Mouse (Mus musculus) liver, embryonic 14.5 days (tissue): Measurements from ENCODE around the gene Cx3cr1. TPM values are rescaled to one million over a fixed set of nuclear protein-coding genes. Genes with fewer than 3 reads are reported as not detected.

Source experiments
- ATAC-seq: fragments of 200-750 bp; cut with Nextera tagmentation; 2 replicates; pipeline ENCODE4 v1.8.0; 2017; ENCODE audit warnings: moderate number of reproducible peaks, mild to moderate bottlenecking, moderate library complexity; ENCODE audit not compliant: insufficient read depth
- DNase-seq, 3 experiments: peaks; one replicate each; pipeline ENCODE4 v3.0.0-alpha.2; 2012 to 2013; ENCODE audit warnings: low read depth in 3 of 3, low spot score in 3 of 3
- H3K27ac ChIP-seq: fragments of 300-500 bp; sonication (generic); 2 replicates; pipeline ENCODE4 v1.5.1; 2014; ENCODE audit warnings: moderate library complexity, mild to moderate bottlenecking, control low read depth, inconsistent platforms
- H3K27me3 ChIP-seq: fragments of 300-500 bp; sonication (generic); 2 replicates; pipeline ENCODE4 v1.6.1; 2014; ENCODE audit warnings: mild to moderate bottlenecking, low read length, moderate library complexity; ENCODE audit not compliant: control insufficient read depth, insufficient read depth
- H3K36me3 ChIP-seq: fragments of 300-500 bp; sonication (generic); replicated peaks from 2 replicates; pipeline ENCODE4 v1.6.1; 2014; ENCODE audit warnings: low read depth; ENCODE audit not compliant: control insufficient read depth, insufficient read depth
- H3K4me1 ChIP-seq, 2 experiments: fragments of 200-500 bp in 1 of 2; fragments of 300-500 bp in 1 of 2; sonication (generic) in 1 of 2; replicated peaks; 2 replicates each; pipeline ENCODE4 v1.6.1; 2012 to 2014; ENCODE audit warnings: antibody characterized with exemption in 1 of 2, inconsistent platforms in 1 of 2, low read length in 1 of 2; ENCODE audit not compliant: control insufficient read depth in 2 of 2, insufficient read depth in 2 of 2
- H3K4me2 ChIP-seq: fragments of 300-500 bp; sonication (generic); 2 replicates; pipeline ENCODE4 v1.6.1; 2014; ENCODE audit warnings: low read depth, mild to moderate bottlenecking, control low read depth, moderate library complexity
- H3K4me3 ChIP-seq, 2 experiments: fragments of 200-500 bp in 1 of 2; fragments of 300-500 bp in 1 of 2; sonication (generic) in 1 of 2; 2 replicates each; pipeline ENCODE4 v1.5.1; 2012 to 2014; ENCODE audit warnings: low read depth in 2 of 2, low read length in 2 of 2, mild to moderate bottlenecking in 2 of 2, control low read depth in 1 of 2, inconsistent platforms in 1 of 2, moderate library complexity in 1 of 2; ENCODE audit not compliant: insufficient read depth in 1 of 2
- H3K9ac ChIP-seq: fragments of 300-500 bp; sonication (generic); replicated peaks from 2 replicates; pipeline ENCODE4 v1.6.1; 2014; ENCODE audit warnings: mild to moderate bottlenecking, control low read depth, moderate library complexity
- H3K9me3 ChIP-seq: fragments of 300-500 bp; sonication (generic); 2 replicates; pipeline ENCODE4 v1.6.1; 2016; ENCODE audit warnings: low read length, mixed read lengths; ENCODE audit not compliant: control insufficient read depth
- CTCF ChIP-seq: IDR thresholded peaks from 2 replicates; pipeline ENCODE4 v1.5.1; 2016; ENCODE audit warnings: antibody characterized with exemption, low read depth, control low read depth
- EP300 ChIP-seq: IDR thresholded peaks from 2 replicates; pipeline ENCODE4 v1.6.1; 2016; ENCODE audit warnings: antibody characterized with exemption, low read depth
- WGBS: fragments of 180-500 bp; shearing (Covaris S2); extraction: QIAGEN DNeasy Blood & Tissue Kit; methylation state at CpG from one replicate; pipeline ENCODE4 v1.1.7; 2014; ENCODE audit not compliant: insufficient replicate concordance; 5-methylcytosine and 5-hydroxymethylcytosine counted together
- polyA plus RNA-seq, 2 experiments: library from polyadenylated mRNA; depleted of rRNA in 1 of 2; stranded (reverse) in 1 of 2; unstranded in 1 of 2; fragments of >200 nt; fragmentation: Nextera tagmentation in 1 of 2; extraction: Ambion mirVana in 1 of 2; gene quantifications; 2 replicates each; pipeline versions ENCODE4 v1.2.1 to v1.2.3; 2012 to 2014

Gene Cx3cr1
- polyA plus RNA-seq, 2 experiments, result 0.69 to 1.4 TPM

DNA sequence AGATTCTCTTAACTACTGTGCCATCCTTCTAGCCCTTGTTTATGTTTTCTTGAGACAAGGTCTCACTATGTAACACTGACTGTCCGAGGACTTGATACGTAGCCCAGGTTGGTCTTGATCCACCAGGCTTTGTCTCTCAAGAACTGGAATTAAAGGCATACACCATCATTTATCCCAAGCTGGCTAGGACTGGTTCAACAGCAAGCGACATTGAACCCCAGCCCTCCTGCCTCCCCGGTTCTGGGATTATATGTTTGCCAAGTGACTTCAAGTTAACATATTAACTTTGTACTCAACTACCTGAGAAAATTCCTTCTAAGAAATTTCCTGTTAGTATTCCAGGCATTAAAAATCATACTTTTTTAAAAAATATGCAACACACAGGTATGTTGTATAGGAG is 94.4 kb downstream of the Cx3cr1 start:
- H3K9me3 ChIP-seq, result no peaks in the 10 kb centered on the region
- peaks cover 0 to 18% of the 10 kb centered on the region in 2 experiments; a peak in 3 of 4 replicates for H3K4me1 ChIP-seq
- no peak overlapping the region for H3K27ac ChIP-seq
- no peak overlapping the region for H3K4me3 ChIP-seq
- ATAC-seq (no peak), DNase-seq (no peak)
- H3K4me2 ChIP-seq, result no peak overlapping the region
- no peak for TF ChIP-seq EP300
- TF ChIP-seq CTCF, result no peak
- no peaks in the 10 kb centered on the region for H3K27me3 ChIP-seq
- no peak overlapping the region for H3K9ac ChIP-seq
- H3K36me3 ChIP-seq, result no peaks in the 10 kb centered on the region
- 76% methylated on average over 4 of the region's 4 CpGs for WGBS

DNA sequence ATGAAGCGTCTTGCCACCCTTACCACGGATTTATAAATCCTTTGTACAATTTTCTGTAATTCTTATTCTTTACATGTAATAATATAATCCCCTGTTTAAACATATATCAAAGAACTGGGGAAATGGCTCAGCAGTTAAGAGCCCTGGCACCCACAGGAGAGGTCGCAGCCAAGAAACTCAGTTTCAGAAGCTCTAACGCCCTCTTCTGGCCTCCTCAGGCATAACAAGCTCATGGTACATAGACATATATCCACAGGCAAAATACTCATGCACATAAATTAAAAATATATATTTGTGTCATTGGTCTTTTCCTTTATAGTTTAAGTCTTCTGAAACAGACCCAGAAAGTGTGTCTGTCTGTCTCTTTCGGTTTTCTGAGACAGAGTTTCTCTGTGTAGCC is 95.1 kb downstream of the Cx3cr1 start:
- 70% methylated on average over 5 of the region's 5 CpGs for WGBS
- no peak for ATAC-seq
- no peaks in the 10 kb centered on the region for H3K9me3 ChIP-seq
- TF ChIP-seq EP300, result no peak
- TF ChIP-seq CTCF, result 0 out of 2 replicates have a peak, but pooled peaks have one; percentile 18
- no peak overlapping the region for H3K27ac ChIP-seq
- no peak for DNase-seq
- H3K27me3 ChIP-seq, result no peaks in the 10 kb centered on the region
- H3K9ac ChIP-seq, result no peak overlapping the region
- H3K36me3 ChIP-seq, result no peaks in the 10 kb centered on the region
- H3K4me3 ChIP-seq, result no peak overlapping the region
- H3K4me1 ChIP-seq, result peaks cover 0 to 14% of the 10 kb centered on the region in 2 experiments; a peak in 3 of 4 replicates
- H3K4me2 ChIP-seq, result no peak overlapping the region

DNA sequence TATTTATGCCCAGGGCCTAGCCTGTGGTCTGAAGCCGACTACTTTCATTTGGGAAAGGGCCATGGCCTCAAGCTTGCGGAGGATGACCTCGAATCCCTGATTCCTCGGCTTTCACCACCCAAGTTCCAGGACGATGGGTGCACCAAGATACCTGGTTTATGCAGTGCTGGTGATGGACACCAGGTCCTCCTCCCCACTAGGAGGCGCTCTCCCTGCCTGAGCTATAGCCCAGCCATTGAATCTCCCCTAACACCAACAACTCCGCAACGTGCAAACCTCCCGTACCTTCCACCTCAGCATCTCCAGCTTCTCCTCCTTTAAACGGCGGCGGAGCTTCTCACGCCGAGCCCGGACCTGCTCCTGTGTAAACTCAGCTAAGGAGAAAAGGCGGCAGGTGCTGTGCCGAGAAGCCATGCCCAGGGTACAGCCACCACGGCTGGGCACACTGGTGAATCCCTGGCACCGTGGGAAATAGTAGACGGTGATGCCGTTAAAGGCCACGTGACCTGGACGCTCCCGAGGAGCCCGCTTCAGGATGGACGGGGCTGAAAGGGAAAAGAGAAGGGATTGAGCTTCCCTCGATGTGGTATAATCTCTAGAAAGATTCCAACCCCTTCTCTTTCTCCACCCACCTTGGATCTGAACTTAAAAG is 95.7 kb downstream of the Cx3cr1 start:
- no peak overlapping the region for H3K9ac ChIP-seq
- WGBS, result 84% methylated on average over 27 of the region's 27 CpGs
- H3K4me3 ChIP-seq, result no peak overlapping the region
- no peak overlapping the region for H3K27ac ChIP-seq
- peaks cover 0 to 13% of the 10 kb centered on the region in 2 experiments; a peak in 3 of 4 replicates for H3K4me1 ChIP-seq
- no peak overlapping the region for H3K4me2 ChIP-seq
- ATAC-seq (no peak), DNase-seq (no peak)
- no peaks in the 10 kb centered on the region for H3K9me3 ChIP-seq
- no peak for TF ChIP-seq EP300
- TF ChIP-seq CTCF, result peak; percentile 75
- H3K27me3 ChIP-seq, result no peaks in the 10 kb centered on the region
- no peaks in the 10 kb centered on the region for H3K36me3 ChIP-seq

DNA sequence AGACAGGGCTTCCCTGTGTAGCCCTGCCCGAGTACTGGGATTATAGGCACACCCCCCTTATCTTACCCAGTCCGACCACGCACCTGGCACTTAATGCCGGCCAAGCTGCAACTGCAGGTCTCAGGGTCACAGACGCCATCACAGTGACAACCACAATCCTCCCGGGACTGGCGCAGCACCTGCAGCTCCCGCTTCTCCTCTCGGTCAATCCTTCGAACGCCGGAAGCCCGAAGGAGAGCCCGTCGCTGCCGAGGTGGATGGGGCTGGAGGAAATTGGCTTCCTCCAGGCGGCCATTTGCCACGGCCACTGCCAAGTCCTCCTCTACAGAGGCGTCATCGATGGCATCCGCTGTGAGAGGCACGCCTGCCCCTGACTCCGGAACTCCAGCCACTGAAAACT is 96.4 kb downstream of the Cx3cr1 start:
- 78% methylated on average over 23 of the region's 23 CpGs for whole genome bisulfite sequencing
- H3K36me3 ChIP-seq, result no peaks in the 10 kb centered on the region
- H3K4me1 ChIP-seq, result peaks cover 0 to 12% of the 10 kb centered on the region in 2 experiments; a peak in 3 of 4 replicates
- DNase-seq, result no peak
- H3K27me3 ChIP-seq, result no peaks in the 10 kb centered on the region
- no peak overlapping the region for H3K4me2 ChIP-seq
- TF ChIP-seq CTCF, result no peak
- no peak for TF ChIP-seq EP300
- ATAC-seq, result no peak
- H3K4me3 ChIP-seq, result no peak overlapping the region
- H3K9ac ChIP-seq, result no peak overlapping the region
- H3K9me3 ChIP-seq, result no peaks in the 10 kb centered on the region
- no peak overlapping the region for H3K27ac ChIP-seq

DNA sequence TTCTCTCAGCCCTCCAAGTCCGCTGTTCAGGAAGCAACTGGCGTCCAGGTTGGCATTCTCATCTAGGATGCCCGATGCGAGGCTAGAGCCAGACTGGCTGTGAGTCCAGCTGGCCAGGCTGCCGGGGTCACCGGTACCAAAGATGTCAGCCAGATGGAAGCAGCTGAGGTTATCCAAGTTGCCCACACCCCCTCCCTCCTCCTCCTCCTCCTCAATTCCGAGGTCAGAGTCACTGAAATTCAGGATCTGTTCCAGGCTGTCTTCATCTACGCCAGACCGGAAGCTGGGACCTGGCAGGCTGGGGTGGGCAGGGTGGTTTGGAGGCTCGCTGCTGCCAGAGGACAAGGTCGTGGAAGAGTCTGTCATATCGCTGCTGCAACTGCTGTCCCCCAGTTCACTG is 97.1 kb downstream of the Cx3cr1 start:
- no peak overlapping the region for H3K4me2 ChIP-seq
- no peak overlapping the region for H3K27ac ChIP-seq
- H3K4me3 ChIP-seq, result no peak overlapping the region
- H3K36me3 ChIP-seq, result no peaks in the 10 kb centered on the region
- no peak overlapping the region for H3K9ac ChIP-seq
- TF ChIP-seq CTCF (no peak), EP300 (no peak)
- ATAC-seq (no peak), DNase-seq (no peak)
- H3K4me1 ChIP-seq, result peaks cover 0 to 8% of the 10 kb centered on the region in 2 experiments; a peak in 3 of 4 replicates
- WGBS, result 79% methylated on average over 12 of the region's 12 CpGs
- no peaks in the 10 kb centered on the region for H3K9me3 ChIP-seq
- H3K27me3 ChIP-seq, result no peaks in the 10 kb centered on the region
